Mouse (Mus musculus): ENCODE results near the gene Tas2r102.

The Tas2r102 gene

GRCm38 (mm10) chr6:132761831-132762230, at the start of gene Tas2r102:
Tas2r102 (plus strand) TSS chr6:132762131.
- DNase-seq (ENCODE audit: low spot score) = no peak

- DNase-seq (ENCODE audit: low spot score) = no peak
These were observed 24.0 kb upstream of the Tas2r102 start, which contains the start of gene Tas2r115 for GRCm38 (mm10) chr6:132737935-132738334. Tas2r115 (minus strand) TSS chr6:132738035.

DNA sequence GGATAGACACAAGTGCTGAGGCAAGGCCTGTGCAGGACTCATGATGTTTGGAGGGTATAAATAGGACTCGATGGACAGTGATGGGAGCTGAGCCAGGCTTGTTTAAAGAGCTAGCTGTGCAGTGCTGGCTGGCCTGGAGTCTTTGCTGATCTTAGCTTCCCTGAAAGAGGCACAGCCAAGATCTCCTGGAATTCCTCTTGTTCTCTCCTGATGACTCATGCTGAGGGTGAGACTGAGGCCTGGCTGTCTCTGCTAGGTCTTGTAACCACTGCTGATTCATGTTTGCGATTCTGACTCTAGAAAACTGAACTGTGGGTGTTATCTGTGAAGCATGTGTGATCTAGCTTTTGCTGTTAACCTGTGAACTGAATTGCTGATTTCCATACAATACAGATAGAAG, 11.7 kb upstream of the Tas2r102 start:
- no peak for DNase-seq (ENCODE audit: low spot score)

GRCm38 (mm10) chr6:132754430-132754829, 7.5 kb upstream of the Tas2r102 start, which contains the start of gene Tas2r124:
Tas2r124 (plus strand) TSS chr6:132754730.
- no peak for DNase-seq (ENCODE audit: low spot score)

GRCm38 (mm10) chr6:132778062-132778461, 16.1 kb downstream of the Tas2r102 start, which contains the start of gene Tas2r136:
Tas2r136 (minus strand) TSS chr6:132778162.
- no peak for DNase-seq (ENCODE audit: low spot score)

- no peak for DNase-seq (ENCODE audit: low spot score)
These were observed 33.5 kb downstream of the Tas2r102 start for GRCm38 (mm10) chr6:132795393-132795792.

- DNase-seq (ENCODE audit: low spot score) = no peak
These were observed 40.6 kb downstream of the Tas2r102 start, which contains the start of gene Tas2r117 for GRCm38 (mm10) chr6:132802518-132802917. Tas2r117 (plus strand) TSS chr6:132802818.
